Mouse (Mus musculus): ENCODE results near the gene Bfsp2. TPM values are rescaled to one million over a fixed set of nuclear protein-coding genes. Genes with fewer than 3 reads are reported as not detected.
A peak's percentile ranks its signal among the peaks of the same experiment; 100 is the strongest.

Bfsp2 gene
- polyA plus RNA-seq, 1 experiment from 2014 or later: 1.2 TPM

DNA sequence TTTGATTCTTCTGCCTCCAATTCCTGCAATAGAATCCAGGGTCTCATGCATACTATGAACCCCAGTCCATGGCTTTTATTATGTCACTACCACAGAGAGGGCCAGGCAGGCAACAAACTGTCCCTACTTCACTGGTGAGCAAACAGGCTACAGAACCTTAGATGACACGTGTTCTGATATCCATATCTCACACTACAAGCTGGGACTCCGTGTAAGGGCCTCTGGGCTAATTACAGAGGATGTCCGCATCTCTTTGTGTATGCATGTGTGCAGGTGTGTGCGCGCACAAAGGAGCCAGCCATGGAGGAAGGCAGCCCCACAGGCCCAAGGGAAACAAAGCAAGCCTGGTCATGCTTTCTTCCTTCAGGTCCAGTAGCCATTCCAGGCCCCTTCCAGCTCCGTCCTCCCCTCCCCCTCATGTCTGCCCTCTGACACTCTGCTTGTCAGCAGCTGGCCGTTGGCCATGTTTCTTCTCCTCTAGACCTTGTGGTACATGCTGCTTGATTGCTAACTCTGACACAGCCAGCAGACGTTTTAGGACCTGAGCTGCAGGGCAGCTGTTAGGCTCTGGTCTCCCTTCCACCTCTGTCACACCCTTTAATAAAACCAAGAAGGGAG, 492 bp upstream of the Bfsp2 start:
- Histone ChIP-seq H3K4me2 (no peak overlapping the region), H3K9ac (peak overlapping the region; percentile 38; the same call in 1 of the 2 replicates), H3K36me3 (no peaks in the 10 kb centered on the region), H3K27me3 (no peaks in the 10 kb centered on the region), H3K27ac (replicated peaks) (0 out of 2 replicates have a peak overlapping the region, but pooled peaks have one; percentile 54), H3K4me3 (no peak overlapping the region), H3K9me3 (no peaks in the 10 kb centered on the region), H3K4me1 (replicated peaks) (peaks cover 26% of the 10 kb centered on the region)
- ATAC-seq (ENCODE audit: low read depth): peak; percentile 38; the same call in 1 of the 2 replicates
- 40% methylated on average over 8 of the region's 8 CpGs for WGBS

- no peaks in the 10 kb centered on the region for H3K36me3 ChIP-seq
- no peak overlapping the region for H3K27ac ChIP-seq (replicated peaks)
- no peak for ATAC-seq (ENCODE audit: low read depth)
- H3K4me3 ChIP-seq: no peak overlapping the region
- peaks cover 48% of the 10 kb centered on the region for H3K4me1 ChIP-seq (replicated peaks)
- H3K9me3 ChIP-seq: no peaks in the 10 kb centered on the region
- WGBS: 88% methylated on average over 6 of the region's 6 CpGs
- H3K27me3 ChIP-seq: no peaks in the 10 kb centered on the region
- no peak overlapping the region for H3K4me2 ChIP-seq
- H3K9ac ChIP-seq: no peak overlapping the region
These were observed 4.8 kb downstream of the Bfsp2 start for GRCm38 (mm10) chr9:103475414-103475813.

- Histone ChIP-seq H3K9me3 (no peaks in the 10 kb centered on the region), H3K27ac (replicated peaks) (peak overlapping the region; percentile 67)
These were observed 6.1 kb downstream of the Bfsp2 start for GRCm38 (mm10) chr9:103473915-103474688.

DNA sequence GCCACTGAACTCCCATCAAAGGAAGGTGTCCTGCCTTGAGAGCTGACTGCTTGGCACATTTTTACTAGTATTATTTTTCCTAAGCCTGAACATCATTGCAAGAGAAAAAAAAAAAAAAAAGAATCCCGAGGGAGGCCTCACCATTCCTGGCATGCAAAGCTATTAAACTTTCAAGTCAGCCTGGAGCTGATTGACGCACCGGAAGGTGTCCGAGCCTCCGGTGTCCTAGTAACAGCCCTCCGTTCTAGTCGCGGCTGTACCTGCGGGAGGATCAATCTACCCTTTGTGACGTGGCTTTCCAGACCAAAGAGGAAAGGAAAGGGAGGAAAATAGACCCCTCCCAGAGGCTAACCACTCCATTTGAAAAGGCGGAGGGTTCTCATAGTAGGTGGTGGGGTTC, 8.4 kb downstream of the Bfsp2 start:
- no peaks in the 10 kb centered on the region for H3K36me3 ChIP-seq
- 0 out of 2 replicates have a peak overlapping the region, but pooled peaks have one; percentile 39 for H3K9ac ChIP-seq
- 17% methylated on average over 11 of the region's 11 CpGs for WGBS
- H3K4me2 ChIP-seq: peak overlapping the region; percentile 9; the same call in 1 of the 2 replicates
- H3K4me1 ChIP-seq (replicated peaks): peaks cover 50% of the 10 kb centered on the region
- no peaks in the 10 kb centered on the region for H3K9me3 ChIP-seq
- no peak overlapping the region for H3K27ac ChIP-seq (replicated peaks)
- no peak overlapping the region for H3K4me3 ChIP-seq
- no peaks in the 10 kb centered on the region for H3K27me3 ChIP-seq
- ATAC-seq (ENCODE audit: low read depth): no peak

More at GRCm38 (mm10) chr9:103473915-103474688, 6.1 kb downstream of the Bfsp2 start:
- Histone ChIP-seq H3K4me2 (peak overlapping the region; percentile 27; the same call in 1 of the 2 replicates), H3K27me3 (no peaks in the 10 kb centered on the region), H3K36me3 (no peaks in the 10 kb centered on the region), H3K4me1 (replicated peaks) (peaks cover 50% of the 10 kb centered on the region), H3K4me3 (no peak overlapping the region), H3K9ac (peak overlapping the region; percentile 27; the same call in 1 of the 2 replicates)
- 15% methylated on average over 13 of the region's 13 CpGs for WGBS
- ATAC-seq (ENCODE audit: low read depth): peak; percentile 59; the same call in 1 of the 2 replicates

DNA sequence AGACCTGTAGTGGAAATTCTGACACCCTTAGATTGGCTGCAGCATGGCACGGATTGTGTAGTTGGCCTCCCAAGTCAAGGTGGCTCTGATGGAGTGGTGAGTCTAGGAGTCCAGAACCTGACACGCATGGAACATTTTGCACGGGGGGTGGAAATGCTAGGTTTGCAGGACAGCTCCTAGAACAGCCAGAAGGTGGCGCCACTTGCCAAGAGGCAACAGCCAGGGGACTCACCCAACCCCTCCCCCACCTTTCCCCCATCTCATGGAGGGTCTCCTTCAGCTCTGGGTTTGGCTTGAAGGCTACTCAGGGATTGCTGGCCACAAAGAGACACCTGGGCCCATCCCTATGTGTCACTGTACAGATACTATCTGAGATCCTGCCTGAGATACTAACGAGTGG, 10.7 kb downstream of the Bfsp2 start:
- no peak for ATAC-seq (ENCODE audit: low read depth)
- no peak overlapping the region for H3K4me2 ChIP-seq
- H3K36me3 ChIP-seq: no peaks in the 10 kb centered on the region
- H3K27ac ChIP-seq (replicated peaks): no peak overlapping the region
- no peaks in the 10 kb centered on the region for H3K27me3 ChIP-seq
- H3K4me1 ChIP-seq (replicated peaks): peaks cover 53% of the 10 kb centered on the region
- H3K9me3 ChIP-seq: no peaks in the 10 kb centered on the region
- 66% methylated on average over 5 of the region's 5 CpGs for WGBS
- no peak overlapping the region for H3K9ac ChIP-seq
- no peak overlapping the region for H3K4me3 ChIP-seq

DNA sequence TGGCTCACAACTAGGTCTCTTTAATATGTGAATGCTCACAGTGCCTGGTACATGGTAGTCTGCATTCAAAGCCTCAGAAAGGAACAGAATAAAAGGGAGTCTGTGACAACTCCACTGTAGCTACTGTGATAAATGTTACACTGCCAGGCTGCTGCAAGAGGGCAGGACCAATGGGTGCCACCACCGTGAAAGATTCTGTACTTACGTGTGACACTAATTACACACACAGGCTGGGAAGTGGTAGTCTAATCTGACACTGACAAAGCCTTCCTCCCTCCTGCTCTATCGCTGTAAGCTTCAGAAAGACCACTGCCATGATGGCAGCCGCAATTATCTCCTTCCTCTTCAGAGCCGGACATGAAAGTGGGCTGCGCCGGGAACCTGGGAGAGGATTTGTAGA, 11.3 kb downstream of the Bfsp2 start:
- Histone ChIP-seq H3K27me3 (no peaks in the 10 kb centered on the region), H3K4me1 (replicated peaks) (peaks cover 46% of the 10 kb centered on the region), H3K9ac (no peak overlapping the region), H3K4me3 (no peak overlapping the region), H3K27ac (replicated peaks) (no peak overlapping the region), H3K4me2 (no peak overlapping the region), H3K36me3 (no peaks in the 10 kb centered on the region), H3K9me3 (no peaks in the 10 kb centered on the region)
- WGBS: 80% methylated on average over 7 of the region's 7 CpGs
- ATAC-seq (ENCODE audit: low read depth): no peak

DNA sequence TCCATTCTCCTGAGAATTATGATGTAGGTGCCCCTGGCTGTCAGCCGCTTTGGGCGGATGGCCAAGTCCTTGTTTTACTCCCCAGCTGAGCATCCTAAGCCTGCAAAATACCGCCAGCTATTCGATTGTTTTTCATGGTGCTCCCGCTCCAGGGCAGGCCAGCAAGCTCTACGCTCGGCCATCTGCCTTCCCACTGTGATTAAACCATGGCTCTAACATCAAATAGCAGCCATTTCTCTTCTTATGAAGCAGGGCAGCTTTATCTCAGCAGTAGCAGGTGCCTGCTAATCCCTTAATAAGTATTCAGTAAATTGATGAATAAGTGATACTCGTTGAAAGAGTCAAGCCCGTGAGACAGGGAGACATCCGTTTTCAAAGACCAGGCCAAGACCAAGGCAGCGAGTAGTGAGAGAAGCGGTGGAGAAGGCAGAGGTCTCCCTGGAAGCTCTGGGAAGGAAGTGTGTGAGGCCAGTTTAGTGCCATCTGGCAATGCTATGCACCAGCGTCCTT, 14.5 kb downstream of the Bfsp2 start:
- Histone ChIP-seq H3K4me1 (replicated peaks) (peaks cover 25% of the 10 kb centered on the region), H3K4me2 (0 out of 2 replicates have a peak overlapping the region, but pooled peaks have one; percentile 11), H3K27me3 (no peaks in the 10 kb centered on the region), H3K36me3 (no peaks in the 10 kb centered on the region), H3K27ac (replicated peaks) (peak overlapping the region; percentile 81), H3K9ac (no peak overlapping the region), H3K4me3 (no peak overlapping the region), H3K9me3 (no peaks in the 10 kb centered on the region)
- ATAC-seq (ENCODE audit: low read depth): peak; percentile 57; the same call in 1 of the 2 replicates
- WGBS: 27% methylated on average over 13 of the region's 13 CpGs

GRCm38 (mm10) chr9:103465293-103465692, 14.9 kb downstream of the Bfsp2 start:
- H3K9ac ChIP-seq: no peak overlapping the region
- peaks cover 21% of the 10 kb centered on the region for H3K4me1 ChIP-seq (replicated peaks)
- no peak overlapping the region for H3K4me3 ChIP-seq
- no peaks in the 10 kb centered on the region for H3K9me3 ChIP-seq
- no peaks in the 10 kb centered on the region for H3K27me3 ChIP-seq
- H3K27ac ChIP-seq (replicated peaks): peak overlapping the region; percentile 81
- 17% methylated on average over 1 of the region's 1 CpGs for WGBS
- H3K36me3 ChIP-seq: no peaks in the 10 kb centered on the region
- 0 out of 2 replicates have a peak overlapping the region, but pooled peaks have one; percentile 11 for H3K4me2 ChIP-seq
- no peak for ATAC-seq (ENCODE audit: low read depth)

DNA sequence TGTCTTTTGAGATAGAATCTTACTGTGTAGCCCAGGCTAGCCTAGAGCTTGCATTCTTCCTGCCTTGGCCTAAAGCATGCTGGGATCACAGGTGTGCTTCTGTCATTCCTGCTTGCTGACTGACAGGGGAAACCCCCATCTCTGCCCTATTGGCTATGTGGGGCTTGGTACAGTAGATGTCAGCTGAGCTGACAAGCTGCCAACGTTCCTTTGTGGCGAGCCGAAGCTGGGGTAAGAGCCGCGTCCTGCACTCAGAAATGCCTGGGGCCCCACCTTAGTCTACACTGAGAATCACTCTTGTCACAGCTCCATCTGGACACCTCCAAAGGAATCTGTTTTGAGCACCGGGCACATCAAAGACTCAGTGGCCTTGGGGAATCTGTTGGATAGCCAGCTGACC, 16.4 kb downstream of the Bfsp2 start:
- no peaks in the 10 kb centered on the region for H3K36me3 ChIP-seq
- 68% methylated on average over 6 of the region's 6 CpGs for WGBS
- no peak overlapping the region for H3K9ac ChIP-seq
- H3K27me3 ChIP-seq: no peaks in the 10 kb centered on the region
- no peak overlapping the region for H3K4me2 ChIP-seq
- ATAC-seq (ENCODE audit: low read depth): no peak
- no peak overlapping the region for H3K4me3 ChIP-seq
- H3K27ac ChIP-seq (replicated peaks): no peak overlapping the region
- peaks cover 14% of the 10 kb centered on the region for H3K4me1 ChIP-seq (replicated peaks)
- no peaks in the 10 kb centered on the region for H3K9me3 ChIP-seq

DNA sequence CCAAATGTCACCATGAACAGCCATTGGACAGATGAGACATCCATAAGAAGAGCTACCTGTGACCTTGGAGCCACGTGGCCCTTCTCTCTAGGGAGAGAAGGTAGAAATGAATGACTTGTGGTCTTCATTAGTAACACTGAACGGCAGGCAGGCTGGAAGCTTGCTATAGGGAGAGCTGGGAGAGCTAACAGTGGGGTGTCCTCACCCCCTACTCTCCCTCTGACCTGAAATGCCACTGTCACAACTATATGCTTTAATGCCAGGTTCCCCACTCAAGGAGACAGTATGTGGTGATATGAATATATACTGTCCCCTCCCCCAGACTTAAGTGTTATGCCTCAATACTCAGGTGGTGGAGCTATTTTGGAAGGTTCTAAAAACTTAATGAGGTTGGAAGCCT, 20.4 kb downstream of the Bfsp2 start:
- Histone ChIP-seq H3K4me2 (no peak overlapping the region), H3K9me3 (no peaks in the 10 kb centered on the region), H3K27me3 (no peaks in the 10 kb centered on the region), H3K27ac (replicated peaks) (no peak overlapping the region), H3K4me1 (replicated peaks) (no peaks in the 10 kb centered on the region), H3K9ac (no peak overlapping the region), H3K36me3 (no peaks in the 10 kb centered on the region), H3K4me3 (no peak overlapping the region)
- WGBS: 61% methylated on average over 2 of the region's 2 CpGs
- ATAC-seq (ENCODE audit: low read depth): no peak

DNA sequence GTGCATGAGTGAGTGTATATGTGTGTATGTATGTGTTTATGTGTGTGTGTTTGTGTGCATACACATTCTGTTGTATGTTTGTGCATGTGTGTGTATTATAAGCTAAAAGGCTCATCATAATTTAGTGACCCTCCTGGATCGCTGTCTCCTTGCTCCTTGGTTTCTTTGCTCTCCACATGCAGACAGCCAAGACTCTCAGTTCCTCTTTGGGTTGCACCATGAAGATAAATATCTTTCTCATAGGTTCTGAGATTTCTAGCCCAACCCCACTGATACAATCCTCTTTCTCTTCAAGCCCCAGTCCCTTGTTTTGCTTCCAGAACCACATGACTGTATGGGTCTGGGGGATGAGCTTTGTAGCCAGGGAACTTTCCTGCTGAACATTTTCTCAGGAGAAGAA, 20.9 kb downstream of the Bfsp2 start:
- ATAC-seq (ENCODE audit: low read depth): no peak
- no peaks in the 10 kb centered on the region for H3K4me1 ChIP-seq (replicated peaks)
- H3K9me3 ChIP-seq: no peaks in the 10 kb centered on the region
- H3K27ac ChIP-seq (replicated peaks): no peak overlapping the region
- H3K36me3 ChIP-seq: no peaks in the 10 kb centered on the region
- no peak overlapping the region for H3K9ac ChIP-seq
- 92% methylated on average over 1 of the region's 1 CpGs for WGBS
- no peak overlapping the region for H3K4me3 ChIP-seq
- H3K27me3 ChIP-seq: no peaks in the 10 kb centered on the region
- H3K4me2 ChIP-seq: no peak overlapping the region

- Histone ChIP-seq H3K9ac (no peak overlapping the region), H3K4me1 (replicated peaks) (no peaks in the 10 kb centered on the region), H3K4me2 (no peak overlapping the region), H3K36me3 (no peaks in the 10 kb centered on the region), H3K27me3 (no peaks in the 10 kb centered on the region), H3K27ac (replicated peaks) (no peak overlapping the region), H3K9me3 (0 out of 2 replicates have a peak, but pooled peaks cover 1% of the 10 kb centered on the region), H3K4me3 (no peak overlapping the region)
- no peak for ATAC-seq (ENCODE audit: low read depth)
- WGBS: 66% methylated on average over 6 of the region's 6 CpGs
These were observed 30.6 kb downstream of the Bfsp2 start for GRCm38 (mm10) chr9:103449651-103450050.

All from neural tube, embryonic 13.5 days (tissue).